Mouse (Mus musculus) heart, adult 2 months (tissue): ENCODE results near the gene Hspb11. TPM values are rescaled to one million over a fixed set of nuclear protein-coding genes. Genes with fewer than 3 reads are reported as not detected.

Source experiments
- DNase-seq, 2 experiments: peaks; one replicate each; pipeline ENCODE4 v3.0.0; 2021
- H3K27ac ChIP-seq: fragments of 200-600 bp; 2 replicates; pipeline ENCODE4 v1.8.1; 2022
- H3K27me3 ChIP-seq: fragments of 200-500 bp; 2 replicates; pipeline ENCODE4 v1.6.1; 2012; ENCODE audit warnings: mild to moderate bottlenecking, low read length, inconsistent platforms, mixed read lengths; ENCODE audit not compliant: control insufficient read depth, insufficient read depth
- H3K36me3 ChIP-seq: fragments of 200-500 bp; 2 replicates; pipeline ENCODE4 v1.6.1; 2012; ENCODE audit warnings: low read length, inconsistent platforms; ENCODE audit not compliant: control insufficient read depth, insufficient read depth
- H3K4me1 ChIP-seq: fragments of 200-500 bp; 2 replicates; pipeline ENCODE4 v1.6.1; 2011; ENCODE audit warnings: low read length; ENCODE audit not compliant: control insufficient read depth, insufficient read depth
- H3K4me3 ChIP-seq: fragments of 200-600 bp; 2 replicates; pipeline ENCODE4 v1.8.1; 2022
- H3K79me2 ChIP-seq: fragments of 200-500 bp; replicated peaks from 2 replicates; pipeline ENCODE4 v1.6.1; 2012; ENCODE audit warnings: mild to moderate bottlenecking, inconsistent platforms, low read length, moderate library complexity, mixed read lengths; ENCODE audit not compliant: control insufficient read depth, insufficient read depth
- H3K9ac ChIP-seq: fragments of 200-500 bp; 2 replicates; pipeline ENCODE4 v1.6.1; 2012; ENCODE audit warnings: low read depth, mild to moderate bottlenecking, control low read depth, inconsistent platforms, low read length, mixed read lengths
- CTCF ChIP-seq: fragments of 200-600 bp; IDR thresholded peaks from 2 replicates; pipeline ENCODE4 v1.8.1; 2022; ENCODE audit warnings: antibody characterized with exemption, mild to moderate bottlenecking, moderate library complexity
- EP300 ChIP-seq: fragments of 200-500 bp; IDR thresholded peaks from 2 replicates; pipeline ENCODE4 v1.6.1; 2011; ENCODE audit warnings: low read depth, low read length, control low read depth; ENCODE audit not compliant: insufficient read depth
- POLR2A ChIP-seq: fragments of 200-500 bp; IDR thresholded peaks from 2 replicates; pipeline ENCODE4 v1.6.1; 2011; ENCODE audit warnings: mild to moderate bottlenecking, low read depth, low read length, control low read depth; ENCODE audit not compliant: insufficient read depth
- WGBS: fragments of 180-500 bp; shearing (Covaris S2); methylation state at CpG from one replicate; pipeline ENCODE4 v1.1.7; 2018; 5-methylcytosine and 5-hydroxymethylcytosine counted together
- intact Hi-C: fragments of 180-260 bp; cut with DNase I; formaldehyde crosslinking; loops from one replicate; pipeline ENCODE4 v1.15.1; 2025
- polyA plus RNA-seq: library from polyadenylated mRNA; depleted of rRNA; stranded (reverse); fragments of >200 nt; gene quantifications from 2 replicates; pipeline ENCODE4 v1.2.3, GENCODE M21; 2012
- total RNA-seq, 2 experiments: library from RNA; stranded (reverse); gene quantifications; 2 replicates each; pipeline ENCODE4 v1.2.3; 2021

The Hspb11 gene
- total and polyA plus RNA-seq, 3 experiments, result 2.3 to 11.3 (median 9.4) TPM

DNA sequence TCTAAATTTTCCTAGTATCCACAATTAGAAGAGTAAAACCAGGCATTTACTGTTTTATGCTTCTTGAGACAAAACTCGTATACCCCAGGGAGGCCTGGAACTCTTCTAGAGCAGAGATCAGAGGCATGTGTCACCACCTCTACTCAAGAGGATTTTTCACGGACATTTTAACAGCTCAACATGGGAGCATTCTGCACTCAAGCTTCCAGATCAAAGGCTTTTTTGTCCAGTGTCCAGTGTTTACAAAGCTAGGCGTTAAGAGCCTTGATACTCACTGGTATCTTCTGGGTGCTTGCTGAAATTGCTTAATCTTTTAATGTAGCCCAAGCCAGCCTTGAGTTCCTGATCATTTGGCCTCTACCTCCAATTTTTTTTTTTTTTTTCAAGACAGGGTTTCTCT lies 21.2 kb upstream of the Hspb11 start:
- Histone ChIP-seq H3K79me2 (no peaks in the 10 kb centered on the region), H3K27me3 (no peaks in the 10 kb centered on the region), H3K9ac (no peak overlapping the region), H3K4me1 (no peaks in the 10 kb centered on the region), H3K36me3 (no peaks in the 10 kb centered on the region), H3K27ac (no peak overlapping the region), H3K4me3 (no peak overlapping the region)
- DNase-seq, result no peak
- 59% methylated on average over 3 of the region's 3 CpGs for WGBS
- intact Hi-C loops, result no loop called here
- no peak for TF ChIP-seq EP300
- no peak for TF ChIP-seq CTCF
- no peak for TF ChIP-seq POLR2A

DNA sequence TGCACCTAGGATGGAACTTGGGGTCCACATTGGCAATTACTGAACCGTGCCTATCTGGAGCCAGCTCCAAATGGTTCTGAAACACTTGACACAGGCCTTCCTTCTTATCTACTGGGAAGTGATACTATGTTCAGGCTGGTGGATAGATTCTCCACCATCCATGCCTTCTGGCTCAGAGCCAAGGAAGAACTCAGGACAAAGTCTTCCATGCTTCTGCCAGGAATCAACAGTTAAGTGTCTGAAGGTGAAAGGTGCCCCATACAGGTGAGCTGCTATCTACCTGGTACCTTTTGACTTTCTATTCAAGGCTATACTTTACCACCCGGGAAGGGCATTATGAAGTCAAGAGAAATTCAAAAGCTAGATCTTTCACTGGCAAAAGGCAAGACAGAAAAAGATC lies 15.1 kb upstream of the Hspb11 start:
- Histone ChIP-seq H3K4me1 (no peaks in the 10 kb centered on the region), H3K79me2 (no peaks in the 10 kb centered on the region), H3K9ac (no peak overlapping the region), H3K27ac (no peak overlapping the region), H3K4me3 (no peak overlapping the region), H3K27me3 (no peaks in the 10 kb centered on the region), H3K36me3 (no peaks in the 10 kb centered on the region)
- intact Hi-C loops, result no loop called here
- no peak for TF ChIP-seq CTCF
- no peak for TF ChIP-seq POLR2A
- TF ChIP-seq EP300, result no peak
- DNase-seq, result no peak
- 75% methylated on average over 2 of the region's 2 CpGs for WGBS

DNA sequence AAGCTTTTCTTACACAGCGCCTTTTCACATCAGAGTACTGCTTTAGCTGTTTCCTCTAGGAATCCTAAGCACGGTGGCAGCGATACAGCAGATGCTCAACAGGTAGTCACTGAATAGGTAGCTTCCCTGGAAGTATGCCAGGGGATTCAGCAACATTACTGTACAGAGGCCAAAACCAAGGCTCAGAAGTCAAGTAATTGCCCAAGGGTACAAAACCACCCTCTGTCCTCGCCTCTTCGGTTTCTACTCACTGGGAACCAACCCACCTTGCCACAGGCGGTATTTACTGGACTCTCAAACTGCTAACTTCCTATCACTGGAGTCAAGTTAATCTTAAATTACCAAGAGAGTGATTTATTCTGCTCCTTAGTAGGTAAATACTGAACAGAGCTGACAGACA lies 13.2 kb upstream of the Hspb11 start:
- Histone ChIP-seq H3K27ac (no peak overlapping the region), H3K27me3 (no peaks in the 10 kb centered on the region), H3K4me3 (no peak overlapping the region), H3K79me2 (no peaks in the 10 kb centered on the region), H3K4me1 (no peaks in the 10 kb centered on the region; the same call in none of the 2 replicates), H3K9ac (no peak overlapping the region), H3K36me3 (no peaks in the 10 kb centered on the region)
- intact Hi-C loops, result no loop called here
- no peak for TF ChIP-seq POLR2A
- TF ChIP-seq CTCF, result no peak
- no peak for TF ChIP-seq EP300
- no peak for DNase-seq
- 98% methylated on average over 6 of the region's 6 CpGs for WGBS

DNA sequence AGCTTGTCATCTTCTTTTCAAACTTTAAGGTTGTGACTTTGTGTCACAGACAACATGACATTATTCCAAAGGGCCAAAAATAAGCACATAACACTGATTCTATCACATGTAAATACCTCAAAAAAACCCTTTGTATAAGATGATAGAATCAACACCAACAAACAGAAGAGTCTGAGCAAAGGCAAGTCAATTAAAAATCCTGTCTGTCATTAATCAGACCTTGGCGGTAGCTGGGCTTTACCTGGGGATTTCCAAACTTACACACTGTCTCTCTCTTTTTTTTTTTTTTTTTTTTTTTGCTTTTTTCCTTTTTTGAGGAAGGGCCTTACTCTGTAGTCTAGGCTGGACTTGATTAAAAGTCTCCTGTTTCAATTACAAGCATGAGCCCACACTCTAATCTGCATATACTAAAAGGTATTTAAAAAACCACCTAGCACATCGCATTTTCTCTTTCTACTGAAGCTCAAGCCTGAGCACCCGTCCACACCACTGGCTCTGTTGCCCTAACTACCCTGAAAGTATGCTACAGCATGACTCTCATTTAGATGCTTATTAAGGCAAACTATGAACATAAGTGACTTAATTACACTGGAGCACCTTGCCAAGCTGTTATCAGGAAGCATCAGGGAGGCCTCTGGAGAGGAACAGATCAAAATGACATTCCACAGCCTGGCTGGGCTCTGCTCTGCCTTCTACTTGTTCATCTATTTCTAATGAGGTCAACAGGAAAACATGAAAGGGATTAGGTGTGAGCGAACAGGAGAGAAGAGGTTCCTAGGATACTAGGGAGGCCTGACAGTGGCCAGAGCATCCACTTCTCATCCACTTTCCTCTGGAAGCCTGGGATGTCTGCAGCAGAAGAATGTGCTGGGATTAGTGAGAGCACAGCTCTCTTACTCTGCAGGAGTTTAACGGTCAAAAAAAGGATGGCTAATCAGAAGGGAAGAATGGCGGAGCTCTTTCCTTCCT lies 9.7 kb upstream of the Hspb11 start:
- Histone ChIP-seq H3K36me3 (no peaks in the 10 kb centered on the region), H3K27me3 (no peaks in the 10 kb centered on the region), H3K4me1 (no peaks in the 10 kb centered on the region; the same call in none of the 2 replicates), H3K79me2 (no peaks in the 10 kb centered on the region), H3K9ac (no peak overlapping the region), H3K4me3 (no peak overlapping the region), H3K27ac (no peak overlapping the region)
- no peak for TF ChIP-seq EP300
- TF ChIP-seq POLR2A, result no peak
- TF ChIP-seq CTCF, result no peak
- DNase-seq, result no peak
- intact Hi-C loops, result no loop called here
- WGBS, result 63% methylated on average over 6 of the region's 6 CpGs

- TF ChIP-seq POLR2A (no peak), CTCF (no peak), EP300 (no peak)
- H3K79me2 ChIP-seq, result no peaks in the 10 kb centered on the region
- intact Hi-C loops, result no loop called here
- H3K4me1 ChIP-seq, result no peaks in the 10 kb centered on the region; the same call in none of the 2 replicates
- H3K27ac ChIP-seq, result peak overlapping the region; percentile 8; the same call in 1 of the 2 replicates
- H3K9ac ChIP-seq, result no peak overlapping the region
- DNase-seq, result no peak
- WGBS, result 37% methylated on average over 2 of the region's 2 CpGs
- no peak overlapping the region for H3K4me3 ChIP-seq
- no peaks in the 10 kb centered on the region for H3K36me3 ChIP-seq
- H3K27me3 ChIP-seq, result no peaks in the 10 kb centered on the region
Measured at GRCm38 (mm10) chr4:107245368-107245767, 8.0 kb upstream of the Hspb11 start.

- Histone ChIP-seq H3K4me3 (no peak overlapping the region), H3K36me3 (no peaks in the 10 kb centered on the region), H3K27me3 (no peaks in the 10 kb centered on the region), H3K27ac (no peak overlapping the region; the same call in 1 of the 2 replicates), H3K9ac (no peak overlapping the region), H3K4me1 (no peaks in the 10 kb centered on the region; the same call in none of the 2 replicates), H3K79me2 (no peaks in the 10 kb centered on the region)
- WGBS, result 45% methylated on average over 1 of the region's 1 CpGs
- no peak for TF ChIP-seq CTCF
- no peak for TF ChIP-seq EP300
- intact Hi-C loops, result no loop called here
- DNase-seq, result no peak
Measured at GRCm38 (mm10) chr4:107246040-107246439, 7.4 kb upstream of the Hspb11 start.
